Mouse (Mus musculus): ENCODE measurements around the gene Gtf3c1. TPM values are rescaled to one million over a fixed set of nuclear protein-coding genes. Genes with fewer than 3 reads are reported as not detected.

Gene Gtf3c1
- polyA plus RNA-seq, 1 experiment from 2014 or later = 24.0 TPM

DNA sequence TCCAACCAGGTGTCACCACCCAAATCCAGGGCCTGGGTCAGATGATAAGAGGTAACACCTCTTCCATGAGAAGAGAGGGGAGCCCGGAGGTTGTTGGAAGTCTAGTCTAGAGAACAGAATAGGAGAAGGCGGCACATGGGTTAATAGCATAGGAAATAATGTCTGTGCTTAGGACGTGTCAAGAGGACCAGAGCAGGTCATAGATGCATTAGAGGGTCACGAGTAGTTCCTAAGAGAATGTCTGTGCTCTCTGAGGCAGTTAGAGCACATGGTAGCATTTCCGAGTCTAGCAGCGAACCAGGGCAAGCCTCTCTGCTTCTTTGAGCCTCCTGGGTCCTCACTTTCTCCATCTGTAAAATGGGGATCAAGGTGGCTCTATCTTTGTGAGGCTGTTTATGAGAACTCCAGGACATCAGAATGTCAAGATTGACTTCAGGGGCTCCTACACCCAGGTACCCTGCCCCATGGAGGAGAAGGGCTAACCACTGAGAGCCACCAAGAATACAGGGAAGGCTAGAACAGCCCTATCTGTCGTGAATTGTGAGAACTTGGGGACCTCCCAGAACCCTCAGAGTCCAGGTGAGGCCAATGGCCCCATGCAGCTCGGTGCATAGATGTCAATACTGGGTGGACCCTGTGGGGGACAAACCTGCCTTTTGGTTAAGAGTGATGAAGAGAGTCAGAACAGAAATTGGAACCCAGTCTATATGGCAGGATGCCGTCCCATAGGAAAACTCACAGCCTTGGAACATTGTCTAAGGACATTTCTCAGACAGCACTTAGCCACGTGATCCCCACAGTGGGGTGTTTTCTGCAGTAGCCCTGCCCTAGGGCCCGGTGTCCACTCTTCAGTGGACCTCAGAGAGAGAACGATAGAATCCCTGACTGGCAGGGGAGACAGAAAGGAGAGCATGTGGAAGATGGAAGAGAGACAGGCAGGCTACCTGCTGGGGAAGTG, 102.9 kb downstream of the Gtf3c1 start:
- H3K9ac ChIP-seq (ENCODE audit: low read length) = no peak overlapping the region
- H3K27me3 ChIP-seq (ENCODE audit: control insufficient read depth, insufficient read depth, low read length) = no peaks in the 10 kb centered on the region
- no peak overlapping the region for H3K4me2 ChIP-seq (ENCODE audit: low read depth, low read length)
- ATAC-seq (ENCODE audit: insufficient read depth, low FRiP score) = no peak
- no peaks in the 10 kb centered on the region for H3K4me1 ChIP-seq (ENCODE audit: control insufficient read depth, insufficient read depth, low read length)
- no peaks in the 10 kb centered on the region for H3K9me3 ChIP-seq (replicated peaks; ENCODE audit: control insufficient read depth, low read length)
- H3K4me3 ChIP-seq (replicated peaks; ENCODE audit: low read length) = no peak overlapping the region
- H3K27ac ChIP-seq (ENCODE audit: low read length) = no peak overlapping the region
- WGBS = 78% methylated on average over 12 of the region's 12 CpGs
- no peaks in the 10 kb centered on the region for H3K36me3 ChIP-seq (ENCODE audit: control insufficient read depth, insufficient read depth, low read length)

- Histone ChIP-seq H3K27me3 (ENCODE audit: control insufficient read depth, insufficient read depth, low read length) (no peaks in the 10 kb centered on the region), H3K4me2 (ENCODE audit: low read depth, low read length) (no peak within 1 kb of the TSS), H3K27ac (ENCODE audit: low read length) (no peak within 1 kb of the TSS), H3K9ac (ENCODE audit: low read length) (no peak within 1 kb of the TSS), H3K9me3 (replicated peaks; ENCODE audit: control insufficient read depth, low read length) (no peaks in the 10 kb centered on the region), H3K36me3 (ENCODE audit: control insufficient read depth, insufficient read depth, low read length) (no peaks in the 10 kb centered on the region), H3K4me1 (ENCODE audit: control insufficient read depth, insufficient read depth, low read length) (no peaks in the 10 kb centered on the region), H3K4me3 (replicated peaks; ENCODE audit: low read length) (no peak within 1 kb of the TSS)
- ATAC-seq (ENCODE audit: insufficient read depth, low FRiP score) = no peak
- WGBS = 56% methylated on average over 11 of the region's 11 CpGs
Measured at GRCm38 (mm10) chr7:125603185-125603631, 104.4 kb downstream of the Gtf3c1 start, which contains the start of gene Il21r. Gene Il21r, plus strand, starts transcription at chr7:125603429.

GRCm38 (mm10) chr7:125601821-125602448, 105.6 kb downstream of the Gtf3c1 start:
- H3K9ac ChIP-seq (ENCODE audit: low read length) = no peak overlapping the region
- H3K4me3 ChIP-seq (replicated peaks; ENCODE audit: low read length) = no peak overlapping the region
- H3K4me2 ChIP-seq (ENCODE audit: low read depth, low read length) = no peak overlapping the region
- ATAC-seq (ENCODE audit: insufficient read depth, low FRiP score) = no peak
- H3K36me3 ChIP-seq (ENCODE audit: control insufficient read depth, insufficient read depth, low read length) = no peaks in the 10 kb centered on the region
- no peaks in the 10 kb centered on the region for H3K4me1 ChIP-seq (ENCODE audit: control insufficient read depth, insufficient read depth, low read length)
- no peaks in the 10 kb centered on the region for H3K27me3 ChIP-seq (ENCODE audit: control insufficient read depth, insufficient read depth, low read length)
- no peak overlapping the region for H3K27ac ChIP-seq (ENCODE audit: low read length)
- 66% methylated on average over 11 of the region's 11 CpGs for WGBS
- no peaks in the 10 kb centered on the region for H3K9me3 ChIP-seq (replicated peaks; ENCODE audit: control insufficient read depth, low read length)

DNA sequence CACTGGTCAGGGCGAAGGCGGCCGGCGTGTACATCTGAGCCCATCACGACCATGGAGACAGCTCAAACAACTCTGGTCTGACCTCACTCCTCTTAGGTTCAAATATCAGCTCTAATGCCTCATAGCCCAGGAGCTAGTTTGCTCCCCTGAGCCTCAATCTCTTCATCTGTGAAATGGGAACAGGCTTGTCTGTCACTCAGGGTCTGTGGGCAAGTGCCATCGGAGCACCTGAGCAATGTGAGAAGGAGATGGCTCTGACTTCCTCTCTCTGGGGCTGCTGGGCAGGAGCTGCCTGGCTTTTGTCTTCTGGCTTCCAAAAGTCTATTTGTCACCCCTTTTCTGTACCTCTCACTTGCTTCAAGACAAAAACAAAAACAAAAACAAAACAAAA, 106.3 kb downstream of the Gtf3c1 start:
- ATAC-seq (ENCODE audit: insufficient read depth, low FRiP score) = no peak
- 83% methylated on average over 6 of the region's 6 CpGs for WGBS

DNA sequence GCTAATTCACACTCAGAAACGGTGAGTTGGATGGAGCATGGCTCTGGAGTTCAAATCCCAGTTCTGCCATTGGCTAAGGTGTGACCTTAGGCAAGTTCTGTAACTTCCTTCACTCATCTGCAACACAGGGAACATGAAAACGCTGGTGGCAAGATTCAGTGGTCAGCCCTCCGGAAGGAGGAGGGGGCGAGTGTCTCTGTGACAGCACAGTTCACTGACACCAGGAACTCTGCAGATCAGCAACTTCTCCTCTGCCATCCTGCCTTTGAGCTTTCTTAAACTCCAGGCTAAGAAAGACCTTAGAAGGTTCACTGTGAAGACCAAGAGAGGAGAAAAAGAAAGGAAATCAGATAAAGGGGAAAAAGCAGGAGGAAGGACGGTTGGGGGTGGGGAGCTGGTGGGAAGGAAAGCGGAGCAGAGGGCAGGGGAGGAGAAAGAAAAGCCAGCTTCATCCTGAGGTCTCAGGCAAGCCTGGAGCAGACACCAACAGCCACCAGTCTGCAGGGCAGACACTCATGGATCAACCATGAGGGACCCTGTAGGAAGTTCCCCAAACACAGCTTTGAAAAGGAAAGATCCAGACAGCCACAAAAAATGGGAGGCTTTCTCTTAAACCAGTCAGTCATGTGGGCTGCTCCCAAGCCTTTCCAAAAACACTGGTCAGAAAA, 106.8 kb downstream of the Gtf3c1 start:
- Histone ChIP-seq H3K4me2 (ENCODE audit: low read depth, low read length) (no peak overlapping the region), H3K9ac (ENCODE audit: low read length) (no peak overlapping the region), H3K27me3 (ENCODE audit: control insufficient read depth, insufficient read depth, low read length) (no peaks in the 10 kb centered on the region), H3K4me3 (replicated peaks; ENCODE audit: low read length) (no peak overlapping the region), H3K36me3 (ENCODE audit: control insufficient read depth, insufficient read depth, low read length) (no peaks in the 10 kb centered on the region), H3K9me3 (replicated peaks; ENCODE audit: control insufficient read depth, low read length) (no peaks in the 10 kb centered on the region), H3K4me1 (ENCODE audit: control insufficient read depth, insufficient read depth, low read length) (no peaks in the 10 kb centered on the region), H3K27ac (ENCODE audit: low read length) (0 out of 2 replicates have a peak overlapping the region, but pooled peaks have one; percentile 26)
- 35% methylated on average over 6 of the region's 6 CpGs for WGBS
- ATAC-seq (ENCODE audit: insufficient read depth, low FRiP score) = no peak

More for the DNA sequence above, 106.3 kb downstream of the Gtf3c1 start:
- no peak overlapping the region for H3K4me3 ChIP-seq (replicated peaks; ENCODE audit: low read length)
- H3K4me1 ChIP-seq (ENCODE audit: control insufficient read depth, insufficient read depth, low read length) = no peaks in the 10 kb centered on the region
- H3K4me2 ChIP-seq (ENCODE audit: low read depth, low read length) = no peak overlapping the region
- no peak overlapping the region for H3K9ac ChIP-seq (ENCODE audit: low read length)
- no peaks in the 10 kb centered on the region for H3K36me3 ChIP-seq (ENCODE audit: control insufficient read depth, insufficient read depth, low read length)
- no peak overlapping the region for H3K27ac ChIP-seq (ENCODE audit: low read length)
- no peaks in the 10 kb centered on the region for H3K9me3 ChIP-seq (replicated peaks; ENCODE audit: control insufficient read depth, low read length)
- H3K27me3 ChIP-seq (ENCODE audit: control insufficient read depth, insufficient read depth, low read length) = no peaks in the 10 kb centered on the region

DNA sequence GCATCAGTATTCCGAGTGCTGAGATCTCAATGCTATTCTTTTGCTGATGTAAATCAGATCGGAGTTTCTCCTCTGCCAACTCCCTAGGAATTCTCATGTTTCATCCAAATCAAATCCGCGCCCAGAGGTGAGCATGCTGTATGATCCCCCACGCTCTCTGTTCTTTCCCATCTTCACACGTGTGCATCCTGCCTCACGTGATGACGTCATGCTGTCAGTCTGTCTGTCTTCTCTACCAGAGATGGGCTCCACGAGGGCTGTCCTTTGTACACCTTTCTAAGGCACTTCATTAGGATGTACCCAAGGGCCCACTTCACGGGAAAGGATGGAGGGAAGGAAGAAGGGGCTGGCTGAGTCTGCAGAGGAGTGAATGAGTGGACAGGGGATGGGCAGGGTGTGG, 107.4 kb downstream of the Gtf3c1 start:
- H3K4me1 ChIP-seq (ENCODE audit: control insufficient read depth, insufficient read depth, low read length) = no peaks in the 10 kb centered on the region
- no peaks in the 10 kb centered on the region for H3K9me3 ChIP-seq (replicated peaks; ENCODE audit: control insufficient read depth, low read length)
- H3K27me3 ChIP-seq (ENCODE audit: control insufficient read depth, insufficient read depth, low read length) = no peaks in the 10 kb centered on the region
- no peak overlapping the region for H3K4me2 ChIP-seq (ENCODE audit: low read depth, low read length)
- no peak for ATAC-seq (ENCODE audit: insufficient read depth, low FRiP score)
- H3K36me3 ChIP-seq (ENCODE audit: control insufficient read depth, insufficient read depth, low read length) = no peaks in the 10 kb centered on the region
- H3K4me3 ChIP-seq (replicated peaks; ENCODE audit: low read length) = no peak overlapping the region
- no peak overlapping the region for H3K27ac ChIP-seq (ENCODE audit: low read length)
- WGBS = 61% methylated on average over 10 of the region's 10 CpGs
- no peak overlapping the region for H3K9ac ChIP-seq (ENCODE audit: low read length)

DNA sequence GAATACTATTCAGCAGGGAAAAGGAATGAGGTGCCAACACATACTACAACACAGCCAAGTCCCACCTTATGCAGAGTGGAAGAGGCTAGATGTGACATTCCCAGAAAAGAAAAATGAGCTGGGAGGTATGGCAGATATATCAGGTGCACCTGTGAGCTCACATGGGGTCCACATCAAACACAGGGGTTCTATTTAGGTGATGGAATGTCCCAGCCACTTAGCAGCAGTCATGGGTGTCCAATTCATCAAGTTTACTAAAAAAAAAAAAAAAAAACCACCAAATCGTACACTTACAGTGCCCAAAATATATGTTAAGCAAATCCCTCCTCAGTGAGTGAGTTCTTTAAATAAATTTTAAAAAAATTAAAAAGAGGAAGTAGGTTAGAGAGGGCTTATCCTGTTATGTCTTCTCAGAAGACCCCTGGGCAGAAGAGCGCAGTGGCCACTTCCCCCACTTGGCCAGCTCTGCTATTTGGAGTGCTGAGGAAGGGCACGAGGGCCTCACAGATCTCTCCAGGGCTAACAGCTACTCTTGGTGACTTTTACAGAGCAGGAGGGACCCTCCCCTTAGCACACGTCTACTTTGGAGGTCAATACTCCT, 108.1 kb downstream of the Gtf3c1 start:
- Histone ChIP-seq H3K9me3 (replicated peaks; ENCODE audit: control insufficient read depth, low read length) (no peaks in the 10 kb centered on the region), H3K36me3 (ENCODE audit: control insufficient read depth, insufficient read depth, low read length) (no peaks in the 10 kb centered on the region), H3K4me3 (replicated peaks; ENCODE audit: low read length) (no peak overlapping the region), H3K27ac (ENCODE audit: low read length) (no peak overlapping the region), H3K27me3 (ENCODE audit: control insufficient read depth, insufficient read depth, low read length) (no peaks in the 10 kb centered on the region), H3K9ac (ENCODE audit: low read length) (no peak overlapping the region), H3K4me1 (ENCODE audit: control insufficient read depth, insufficient read depth, low read length) (no peaks in the 10 kb centered on the region), H3K4me2 (ENCODE audit: low read depth, low read length) (no peak overlapping the region)
- no peak for ATAC-seq (ENCODE audit: insufficient read depth, low FRiP score)
- 52% methylated on average over 4 of the region's 4 CpGs for WGBS

DNA sequence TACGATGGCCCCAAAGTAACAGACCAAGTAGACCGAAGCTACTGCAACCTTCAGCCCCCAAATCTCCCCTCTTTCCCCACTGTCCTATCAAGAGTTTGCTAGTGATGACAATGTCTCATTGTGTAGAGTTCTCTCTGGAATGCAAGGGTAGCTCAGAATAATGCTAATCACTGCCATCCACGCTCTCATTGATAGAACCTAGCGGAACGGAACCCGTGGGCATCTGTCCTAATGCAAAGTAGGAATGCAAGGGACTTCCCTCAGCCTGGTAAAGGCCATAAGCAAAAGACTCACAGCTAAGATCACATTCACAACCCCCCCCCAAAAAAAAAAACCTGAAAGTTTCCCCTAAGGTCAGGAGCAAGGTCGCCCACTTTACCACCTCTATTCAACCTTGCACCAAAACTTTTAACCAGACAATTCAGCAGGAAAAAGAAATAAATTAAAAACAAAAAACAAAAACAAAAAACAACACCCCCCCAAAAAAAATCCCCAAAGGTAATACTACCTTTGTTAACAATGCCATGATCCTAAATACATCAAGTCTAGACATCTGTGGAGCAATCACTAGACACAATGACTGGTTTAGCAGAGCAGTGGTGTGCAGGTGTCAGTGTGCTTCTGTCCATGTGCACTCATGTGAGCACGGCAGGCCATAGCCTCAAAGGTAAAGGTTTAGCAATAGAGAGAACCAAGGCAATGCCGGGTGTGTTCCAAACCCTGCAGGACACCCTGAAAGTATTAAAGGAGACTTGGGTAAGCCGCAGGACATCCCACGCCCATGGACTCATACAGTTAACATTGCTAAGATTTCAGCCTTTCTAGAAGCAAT, 109.8 kb downstream of the Gtf3c1 start:
- no peaks in the 10 kb centered on the region for H3K9me3 ChIP-seq (replicated peaks; ENCODE audit: control insufficient read depth, low read length)
- no peaks in the 10 kb centered on the region for H3K4me1 ChIP-seq (ENCODE audit: control insufficient read depth, insufficient read depth, low read length)
- no peaks in the 10 kb centered on the region for H3K36me3 ChIP-seq (ENCODE audit: control insufficient read depth, insufficient read depth, low read length)
- H3K27me3 ChIP-seq (ENCODE audit: control insufficient read depth, insufficient read depth, low read length) = no peaks in the 10 kb centered on the region
- H3K4me2 ChIP-seq (ENCODE audit: low read depth, low read length) = no peak overlapping the region
- no peak overlapping the region for H3K27ac ChIP-seq (ENCODE audit: low read length)
- WGBS = 88% methylated on average over 11 of the region's 11 CpGs
- H3K4me3 ChIP-seq (replicated peaks; ENCODE audit: low read length) = no peak overlapping the region
- no peak overlapping the region for H3K9ac ChIP-seq (ENCODE audit: low read length)
- ATAC-seq (ENCODE audit: insufficient read depth, low FRiP score) = no peak
